Mouse (Mus musculus) 3T3-L1 (cell line): ENCODE measurements around the gene Gm9999.
"Not testable (repeated sequence)": the region's sequence is repeated elsewhere in the genome, so short reads cannot be mapped to it uniquely, and the experiment has no call there.

Experiments
- DNase-seq: peaks from one replicate; pipeline ENCODE4 v3.0.0-alpha.2; 2015; ENCODE audit warnings: low read depth, low spot score

The Gm9999 gene

GRCm38 (mm10) chr7:47026899-47027298 is 43.5 kb downstream of the Gm9999 start:
- DNase-seq: not testable (repeated sequence)

GRCm38 (mm10) chr7:47027520-47027919 is 44.1 kb downstream of the Gm9999 start:
- DNase-seq: peak; percentile 78

- DNase-seq: peak; percentile 93
Observed at GRCm38 (mm10) chr7:47030517-47031193, 47.3 kb downstream of the Gm9999 start.

- DNase-seq: peak; percentile 93
Observed at GRCm38 (mm10) chr7:47031371-47031770, 48.0 kb downstream of the Gm9999 start.

- no peak for DNase-seq
Observed at GRCm38 (mm10) chr7:47034785-47035384, 51.5 kb downstream of the Gm9999 start.

- DNase-seq: no peak
Observed at GRCm38 (mm10) chr7:47035426-47035825, 52.0 kb downstream of the Gm9999 start.
